Mouse (Mus musculus) G1E (cell line): ENCODE measurements at regions not wholly inside any gene's neighbourhood (a gene's known extent, or its start where the extent isn't known, plus 50 kb on each side); places are given as distances from the start of the nearest gene placed in this dataset.

Source experiments
- CTCF ChIP-seq: IDR thresholded peaks from 2 replicates; pipeline ENCODE4 v1.5.1; 2012; ENCODE audit warnings: low read depth, low read length, inconsistent platforms, mixed read lengths
- POLR2AphosphoS5 ChIP-seq: IDR thresholded peaks from 2 replicates; pipeline ENCODE4 v1.6.1; 2012; ENCODE audit warnings: low read depth, low read length, inconsistent platforms; ENCODE audit not compliant: insufficient replicate concordance

DNA sequence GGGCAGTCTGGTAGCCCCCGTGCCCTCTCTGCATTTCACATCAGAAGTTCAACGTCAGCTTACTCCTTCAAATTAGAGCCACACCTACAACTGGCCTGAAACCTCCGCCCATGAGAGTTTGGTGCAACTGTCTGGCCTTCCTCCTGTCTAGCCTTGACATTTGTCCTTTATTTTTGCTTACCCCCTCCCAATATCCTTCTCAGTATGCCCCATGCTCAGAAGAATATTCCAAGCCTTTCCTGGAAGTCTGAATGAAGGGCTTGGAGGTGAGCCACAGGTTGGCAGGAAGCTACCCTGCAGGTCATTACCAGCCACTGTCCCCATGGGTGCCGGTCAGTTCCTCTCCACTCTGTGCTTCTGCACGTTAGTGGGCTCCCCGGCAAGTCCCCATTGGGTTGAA is 997.4 kb downstream of the 4930447A16Rik start:
- no peak for TF ChIP-seq CTCF
- TF ChIP-seq POLR2AphosphoS5 = no peak
